Mouse (Mus musculus) E14TG2a.4 (cell line): ENCODE data around the gene Nfkbib.

ENCODE experiments used
- H3K27me3 ChIP-seq: 2 replicates; pipeline ENCODE4 v1.6.1; 2014; ENCODE audit warnings: low read length, control low read depth; ENCODE audit not compliant: insufficient read depth
- H3K36me3 ChIP-seq: 2 replicates; pipeline ENCODE4 v1.6.1; 2014; ENCODE audit warnings: low read length, control low read depth; ENCODE audit not compliant: insufficient read depth
- H3K4me1 ChIP-seq: replicated peaks from 2 replicates; pipeline ENCODE4 v1.6.1; 2014; ENCODE audit warnings: low read depth, low read length, control low read depth
- H3K4me3 ChIP-seq: replicated peaks from 2 replicates; pipeline ENCODE4 v1.5.1; 2014; ENCODE audit warnings: mild to moderate bottlenecking, low read length
- H3K9me3 ChIP-seq: 2 replicates; pipeline ENCODE4 v1.6.1; 2014; ENCODE audit warnings: low read length, control low read depth
- CTCF ChIP-seq: conservative IDR thresholded peaks from 2 replicates; pipeline ENCODE4 v1.5.1; 2014; ENCODE audit warnings: low read length
- NANOG ChIP-seq: IDR thresholded peaks from 2 replicates; pipeline ENCODE4 v1.6.1; 2014; ENCODE audit warnings: borderline replicate concordance, low read length, mixed read lengths
- POU5F1 ChIP-seq: IDR thresholded peaks from 2 replicates; pipeline ENCODE4 v1.6.1; 2014; ENCODE audit warnings: low read length, borderline replicate concordance

Nfkbib gene

DNA sequence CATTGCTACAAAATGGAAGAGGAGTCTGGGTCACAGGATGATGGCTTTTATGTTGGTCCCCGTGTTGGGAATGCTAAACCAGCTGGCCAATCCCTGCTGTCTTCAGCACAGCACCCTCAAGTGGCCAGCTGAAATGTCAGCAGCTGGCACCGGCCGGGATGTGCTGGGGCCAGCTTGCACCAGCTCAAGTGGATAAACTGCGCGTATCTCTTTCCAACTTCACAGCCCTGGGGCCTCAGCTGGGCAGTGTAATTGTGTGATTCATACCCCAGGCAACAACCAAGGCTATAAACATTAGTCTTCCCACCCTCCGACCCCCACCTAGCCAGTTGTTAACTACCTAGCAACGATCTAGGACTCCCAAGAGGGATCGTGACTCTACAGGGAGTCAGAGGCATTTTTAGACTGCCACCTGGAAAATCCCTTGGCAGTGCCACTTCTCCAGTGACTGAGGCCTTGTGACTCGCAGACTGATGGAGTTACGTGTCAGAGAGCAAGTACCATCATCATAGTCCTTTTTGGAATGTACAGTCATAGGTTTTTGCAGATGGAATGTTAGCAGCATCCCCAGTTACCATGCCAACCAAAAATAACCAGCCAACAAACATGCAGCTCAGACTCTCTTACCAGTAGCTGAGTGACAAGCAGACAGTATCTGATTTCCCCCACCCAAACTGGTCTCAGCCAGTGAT is 39.5 kb downstream of the Nfkbib start:
- peaks cover 9% of the 10 kb centered on the region for H3K4me1 ChIP-seq
- no peaks in the 10 kb centered on the region for H3K27me3 ChIP-seq
- H3K9me3 ChIP-seq = peaks cover 28% of the 10 kb centered on the region
- TF ChIP-seq NANOG (no peak), POU5F1 (no peak), CTCF (no peak)
- H3K4me3 ChIP-seq = no peak overlapping the region
- H3K36me3 ChIP-seq = peaks cover 4% of the 10 kb centered on the region; the same call in 1 of the 2 replicates

- peaks cover 24% of the 10 kb centered on the region for H3K9me3 ChIP-seq
- peaks cover 4% of the 10 kb centered on the region; the same call in 1 of the 2 replicates for H3K36me3 ChIP-seq
- peaks cover 2% of the 10 kb centered on the region for H3K4me1 ChIP-seq
- TF ChIP-seq POU5F1 = no peak
- TF ChIP-seq CTCF = peak; percentile 87
- TF ChIP-seq NANOG = no peak
- H3K4me3 ChIP-seq = no peak overlapping the region
- no peaks in the 10 kb centered on the region for H3K27me3 ChIP-seq
Observed at GRCm38 (mm10) chr7:28726600-28726999, 40.7 kb downstream of the Nfkbib start.

DNA sequence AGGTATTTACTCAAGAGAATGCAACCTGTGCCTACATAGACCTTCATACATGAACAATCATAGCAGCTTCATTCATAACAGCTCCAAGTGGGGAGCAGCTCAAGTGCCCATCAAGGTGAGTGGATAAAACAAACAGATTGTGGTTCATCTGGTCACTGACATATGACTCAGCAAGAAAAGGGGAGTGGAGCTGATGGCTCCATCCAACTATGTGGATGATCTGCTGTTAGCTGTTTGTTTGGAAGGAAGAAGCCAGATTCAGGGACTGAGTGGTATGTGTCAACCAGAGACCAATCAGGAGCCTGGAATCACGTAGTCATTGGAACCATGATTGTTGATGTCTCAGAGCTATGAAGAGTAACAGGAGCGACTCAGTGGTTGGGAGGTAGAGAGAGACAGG is 42.7 kb downstream of the Nfkbib start:
- TF ChIP-seq NANOG (no peak), POU5F1 (no peak), CTCF (no peak)
- H3K27me3 ChIP-seq = no peaks in the 10 kb centered on the region
- H3K4me3 ChIP-seq = no peak overlapping the region
- H3K4me1 ChIP-seq = peaks cover 13% of the 10 kb centered on the region
- H3K36me3 ChIP-seq = peaks cover 4% of the 10 kb centered on the region; the same call in 1 of the 2 replicates
- H3K9me3 ChIP-seq = peaks cover 20% of the 10 kb centered on the region

- Histone ChIP-seq H3K27me3 (peaks cover 3% of the 10 kb centered on the region; the same call in 1 of the 2 replicates), H3K4me3 (0 out of 2 replicates have a peak overlapping the region, but pooled peaks have one; percentile 32), H3K36me3 (peaks cover 4% of the 10 kb centered on the region; the same call in 1 of the 2 replicates), H3K4me1 (peaks cover 29% of the 10 kb centered on the region), H3K9me3 (peaks cover 20% of the 10 kb centered on the region)
- TF ChIP-seq POU5F1 = no peak
- no peak for TF ChIP-seq NANOG
- no peak for TF ChIP-seq CTCF
Observed at GRCm38 (mm10) chr7:28722079-28722478, 45.2 kb downstream of the Nfkbib start.

- Histone ChIP-seq H3K27me3 (peaks cover 6% of the 10 kb centered on the region), H3K9me3 (peaks cover 20% of the 10 kb centered on the region), H3K4me1 (peaks cover 35% of the 10 kb centered on the region), H3K36me3 (peaks cover 4% of the 10 kb centered on the region; the same call in 1 of the 2 replicates), H3K4me3 (no peak overlapping the region)
- TF ChIP-seq NANOG (no peak), CTCF (no peak), POU5F1 (no peak)
Observed at GRCm38 (mm10) chr7:28720753-28721537, 46.4 kb downstream of the Nfkbib start.

DNA sequence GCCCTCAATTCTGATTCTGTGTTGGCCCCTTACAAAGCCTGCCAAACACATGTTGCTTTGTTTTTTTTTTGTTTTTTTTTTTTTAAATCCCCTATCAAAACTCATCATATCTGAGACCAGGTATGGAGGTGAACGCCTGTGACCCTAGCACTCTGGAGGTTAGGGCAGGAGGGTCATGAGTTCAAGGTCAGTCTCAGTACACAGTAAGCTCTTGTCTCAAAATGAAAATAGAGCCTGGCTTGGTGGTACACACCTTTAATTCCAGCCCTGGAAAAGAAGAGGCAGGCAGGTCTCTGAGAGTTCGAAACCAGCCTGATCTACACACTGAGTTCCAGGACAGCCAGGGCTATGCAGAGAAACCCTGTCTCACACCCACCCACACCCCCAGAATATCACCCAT is 47.7 kb downstream of the Nfkbib start:
- peaks cover 15% of the 10 kb centered on the region for H3K27me3 ChIP-seq
- no peak for TF ChIP-seq NANOG
- TF ChIP-seq POU5F1 = no peak
- TF ChIP-seq CTCF = no peak

GRCm38 (mm10) chr7:28719159-28719558 is 48.2 kb downstream of the Nfkbib start:
- H3K36me3 ChIP-seq = no peaks in the 10 kb centered on the region
- peaks cover 50% of the 10 kb centered on the region for H3K4me1 ChIP-seq
- H3K4me3 ChIP-seq = no peak overlapping the region
- H3K27me3 ChIP-seq = peaks cover 15% of the 10 kb centered on the region
- no peak for TF ChIP-seq POU5F1
- H3K9me3 ChIP-seq = peaks cover 6% of the 10 kb centered on the region

More for the DNA sequence above, 47.7 kb downstream of the Nfkbib start:
- Histone ChIP-seq H3K4me1 (peaks cover 45% of the 10 kb centered on the region), H3K9me3 (peaks cover 11% of the 10 kb centered on the region), H3K4me3 (no peak overlapping the region), H3K36me3 (peaks cover under 1% of the 10 kb centered on the region; the same call in 1 of the 2 replicates)

GRCm38 (mm10) chr7:28717726-28718125 is 49.6 kb downstream of the Nfkbib start:
- Histone ChIP-seq H3K36me3 (no peaks in the 10 kb centered on the region), H3K9me3 (no peaks in the 10 kb centered on the region), H3K4me1 (peaks cover 62% of the 10 kb centered on the region), H3K27me3 (peaks cover 15% of the 10 kb centered on the region), H3K4me3 (no peak overlapping the region)
- TF ChIP-seq NANOG = no peak
- no peak for TF ChIP-seq CTCF
- no peak for TF ChIP-seq POU5F1
